Mouse (Mus musculus) MEL-GATA-1-ER (cell line): ENCODE measurements around the gene Ccl17.

ENCODE experiments used
- DNase-seq: peaks from one replicate; pipeline ENCODE4 v3.0.0-alpha.2; 2012; ENCODE audit warnings: low read depth; ENCODE audit errors: extremely low read depth

The Ccl17 gene

GRCm38 (mm10) chr8:94810153-94810552 lies at the start of gene Ccl17:
Gene Ccl17 (plus strand): TSS chr8:94810453.
- DNase-seq, result no peak

DNA sequence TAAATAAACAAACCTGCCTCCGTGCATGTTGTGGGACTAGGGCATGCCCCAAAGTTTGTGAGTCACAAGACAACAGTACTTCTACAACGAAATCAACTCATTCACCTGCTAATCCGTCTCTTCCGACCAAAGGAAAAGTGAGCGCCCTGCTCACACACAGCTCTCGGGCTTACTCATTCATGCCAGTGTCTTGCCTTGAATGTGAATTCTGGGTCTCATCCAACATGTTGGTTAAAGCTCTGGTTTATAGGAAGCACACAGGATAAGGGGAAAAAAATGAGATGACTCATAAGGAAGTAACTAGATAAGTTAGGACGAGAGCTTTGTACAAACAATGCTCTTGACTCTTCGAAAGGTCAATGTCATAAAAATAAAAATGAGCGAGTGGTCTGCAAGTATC lies 43.2 kb upstream of the Ccl17 start:
- no peak for DNase-seq

GRCm38 (mm10) chr8:94770945-94771344 lies 39.3 kb upstream of the Ccl17 start:
- no peak for DNase-seq

DNA sequence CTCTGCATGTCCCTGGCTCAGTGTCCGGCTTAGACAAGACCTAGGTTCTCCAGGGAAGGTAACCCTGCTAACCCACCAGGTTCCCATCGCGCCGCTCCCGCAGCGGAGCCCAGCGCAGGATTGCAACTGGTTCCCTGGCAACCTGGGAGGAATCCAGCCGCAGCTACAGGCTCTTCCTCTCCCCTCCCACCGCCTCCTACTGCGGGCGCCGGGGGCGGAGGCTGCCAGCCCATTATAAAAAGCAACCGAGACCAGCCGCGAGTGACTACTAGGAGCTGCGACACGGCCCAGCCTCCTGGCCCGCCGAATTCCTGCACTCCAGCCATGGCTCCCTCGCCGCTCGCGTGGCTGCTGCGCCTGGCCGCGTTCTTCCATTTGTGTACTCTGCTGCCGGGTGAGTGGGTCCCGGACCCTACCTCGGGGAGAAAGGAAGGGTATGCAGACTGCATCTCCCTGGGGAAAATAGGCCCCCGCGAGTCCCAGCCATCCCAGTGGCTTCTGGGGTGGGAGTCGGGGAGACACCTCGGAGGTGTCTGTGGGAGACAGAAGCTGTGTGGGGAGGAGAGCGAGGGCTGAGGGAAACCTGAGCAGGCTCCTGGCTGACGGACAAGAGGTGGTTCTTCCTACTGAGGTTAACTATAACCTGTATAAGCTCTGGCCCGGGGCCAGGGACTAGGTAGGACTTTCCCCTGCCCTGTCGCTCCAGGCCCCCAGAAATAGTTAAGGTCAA lies 38.1 kb upstream of the Ccl17 start, which contains the start of gene Cx3cl1:
TSS of gene Cx3cl1 (plus strand) at position 69 of the 730 bp plus-strand sequence.
- DNase-seq, result no peak

- DNase-seq, result no peak
Measured at GRCm38 (mm10) chr8:94773048-94773447, 37.2 kb upstream of the Ccl17 start.

GRCm38 (mm10) chr8:94773700-94774171 lies 36.5 kb upstream of the Ccl17 start:
- no peak for DNase-seq

- DNase-seq, result no peak
Measured at GRCm38 (mm10) chr8:94774601-94775000, 35.7 kb upstream of the Ccl17 start.

DNA sequence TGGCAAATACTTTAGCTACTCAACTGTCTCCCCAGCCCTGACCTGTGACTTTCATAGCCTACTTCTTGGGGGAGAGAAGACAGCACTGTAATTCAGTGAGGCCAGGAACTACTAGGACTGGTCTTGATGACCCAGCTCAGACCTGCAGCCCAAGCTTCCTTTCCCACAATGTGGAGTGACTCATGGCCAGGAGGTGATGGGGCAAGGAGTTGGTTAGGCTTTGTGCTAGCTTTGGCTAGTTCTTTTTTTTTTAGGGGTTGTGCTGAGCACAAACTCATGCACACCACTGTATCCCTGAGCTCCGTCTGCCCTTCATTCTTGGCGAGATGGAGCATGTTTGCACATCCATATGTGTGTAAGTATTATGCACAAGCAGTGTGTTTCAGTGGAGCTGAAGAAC lies 33.9 kb upstream of the Ccl17 start:
- no peak for DNase-seq

- no peak for DNase-seq
Measured at GRCm38 (mm10) chr8:94778036-94778435, 32.2 kb upstream of the Ccl17 start.

- DNase-seq, result no peak
Measured at GRCm38 (mm10) chr8:94778473-94778872, 31.8 kb upstream of the Ccl17 start.

GRCm38 (mm10) chr8:94778895-94779533 lies 31.2 kb upstream of the Ccl17 start:
- DNase-seq, result no peak

DNA sequence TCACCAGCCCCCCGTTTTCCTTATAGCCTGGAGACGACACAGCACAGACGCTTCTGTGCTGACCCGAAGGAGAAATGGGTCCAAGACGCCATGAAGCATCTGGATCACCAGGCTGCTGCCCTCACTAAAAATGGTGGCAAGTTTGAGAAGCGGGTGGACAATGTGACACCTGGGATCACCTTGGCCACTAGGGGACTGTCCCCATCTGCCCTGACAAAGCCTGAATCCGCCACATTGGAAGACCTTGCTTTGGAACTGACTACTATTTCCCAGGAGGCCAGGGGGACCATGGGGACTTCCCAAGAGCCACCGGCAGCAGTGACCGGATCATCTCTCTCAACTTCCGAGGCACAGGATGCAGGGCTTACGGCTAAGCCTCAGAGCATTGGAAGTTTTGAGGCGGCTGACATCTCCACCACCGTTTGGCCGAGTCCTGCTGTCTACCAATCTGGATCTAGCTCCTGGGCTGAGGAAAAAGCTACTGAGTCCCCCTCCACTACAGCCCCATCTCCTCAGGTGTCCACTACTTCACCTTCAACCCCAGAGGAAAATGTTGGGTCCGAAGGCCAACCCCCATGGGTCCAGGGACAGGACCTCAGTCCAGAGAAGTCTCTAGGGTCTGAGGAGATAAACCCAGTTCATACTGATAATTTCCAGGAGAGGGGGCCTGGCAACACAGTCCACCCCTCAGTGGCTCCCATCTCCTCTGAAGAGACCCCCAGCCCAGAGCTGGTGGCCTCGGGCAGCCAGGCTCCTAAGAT lies 30.5 kb upstream of the Ccl17 start:
- DNase-seq, result no peak

GRCm38 (mm10) chr8:94780491-94781154 lies 29.6 kb upstream of the Ccl17 start:
- no peak for DNase-seq

GRCm38 (mm10) chr8:94781155-94781837 lies 29.0 kb upstream of the Ccl17 start:
- no peak for DNase-seq

DNA sequence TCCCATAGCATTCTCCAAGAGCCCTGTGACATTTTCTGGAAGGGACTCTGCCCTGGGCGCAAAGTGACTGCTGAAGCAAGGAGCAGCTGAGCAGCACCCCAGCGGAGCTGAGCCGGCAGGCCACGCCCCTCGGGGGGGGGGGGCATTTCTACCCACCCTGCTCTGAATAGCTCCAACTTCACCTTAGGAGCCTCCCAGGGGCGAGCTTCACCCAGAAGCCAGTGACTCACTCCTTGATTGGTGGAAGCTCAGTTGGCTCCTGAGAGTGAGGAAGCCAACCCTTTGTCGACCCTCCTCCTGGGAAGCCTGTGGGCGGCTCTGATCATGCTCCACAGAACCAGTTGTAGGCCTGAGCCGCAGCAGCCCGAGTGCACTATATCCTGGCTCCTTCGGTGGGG lies 28.4 kb upstream of the Ccl17 start:
- no peak for DNase-seq

- DNase-seq, result no peak
Measured at GRCm38 (mm10) chr8:94783890-94784289, 26.4 kb upstream of the Ccl17 start.

GRCm38 (mm10) chr8:94785247-94785985 lies 24.8 kb upstream of the Ccl17 start:
- no peak for DNase-seq

GRCm38 (mm10) chr8:94785995-94786595 lies 24.2 kb upstream of the Ccl17 start:
- DNase-seq, result no peak

- peak; percentile 39 for DNase-seq
Measured at GRCm38 (mm10) chr8:94787524-94788501, 22.4 kb upstream of the Ccl17 start.
